Mouse (Mus musculus) heart, postnatal 0 days (tissue): ENCODE measurements around the gene Rnf44. TPM values are rescaled to one million over a fixed set of nuclear protein-coding genes. Genes with fewer than 3 reads are reported as not detected.

Experiments
- ATAC-seq: fragments of 200-750 bp; cut with Nextera tagmentation; 2 replicates; pipeline ENCODE4 v1.8.0; 2017; ENCODE audit warnings: low read depth, moderate number of reproducible peaks, moderate library complexity; ENCODE audit not compliant: insufficient read depth
- DNase-seq: peaks from one replicate; pipeline ENCODE4 v3.0.0-alpha.2; 2016; ENCODE audit warnings: low spot score
- H3K27ac ChIP-seq: fragments of 300-500 bp; sonication (generic); 2 replicates; pipeline ENCODE4 v1.5.1; 2014; ENCODE audit warnings: low read depth, mild to moderate bottlenecking
- H3K27me3 ChIP-seq: fragments of 300-500 bp; sonication (generic); 2 replicates; pipeline ENCODE4 v1.6.1; 2014; ENCODE audit warnings: low read length, mixed read lengths; ENCODE audit not compliant: control insufficient read depth, insufficient read depth
- H3K36me3 ChIP-seq: fragments of 300-500 bp; sonication (generic); replicated peaks from 2 replicates; pipeline ENCODE4 v1.6.1; 2014; ENCODE audit warnings: low read length, mixed read lengths; ENCODE audit not compliant: control insufficient read depth, insufficient read depth
- H3K4me1 ChIP-seq: fragments of 300-500 bp; sonication (generic); 2 replicates; pipeline ENCODE4 v1.6.1; 2014; ENCODE audit warnings: antibody characterized with exemption; ENCODE audit not compliant: control insufficient read depth, insufficient read depth
- H3K4me2 ChIP-seq: fragments of 300-500 bp; sonication (generic); 2 replicates; pipeline ENCODE4 v1.6.1; 2014; ENCODE audit warnings: low read depth, mild to moderate bottlenecking, low read length, moderate library complexity
- H3K4me3 ChIP-seq: fragments of 300-500 bp; sonication (generic); 2 replicates; pipeline ENCODE4 v1.5.1; 2014; ENCODE audit warnings: low read depth, low read length
- H3K9ac ChIP-seq: fragments of 300-500 bp; sonication (generic); replicated peaks from 2 replicates; pipeline ENCODE4 v1.6.1; 2014; ENCODE audit warnings: low read depth, low read length, mixed read lengths
- H3K9me3 ChIP-seq: fragments of 300-500 bp; sonication (generic); replicated peaks from 2 replicates; pipeline ENCODE4 v1.6.1; 2016; ENCODE audit warnings: low read length; ENCODE audit not compliant: control insufficient read depth
- CTCF ChIP-seq: IDR thresholded peaks from 2 replicates; pipeline ENCODE4 v1.5.1; 2016; ENCODE audit warnings: antibody characterized with exemption, control low read depth, low read depth
- EP300 ChIP-seq: IDR thresholded peaks from 2 replicates; pipeline ENCODE4 v1.6.1; 2016; ENCODE audit warnings: antibody characterized with exemption, low read depth
- WGBS: fragments of 180-500 bp; shearing (Covaris S2); extraction: QIAGEN DNeasy Blood & Tissue Kit; methylation state at CpG from one replicate; pipeline ENCODE4 v1.1.7; 2014; 5-methylcytosine and 5-hydroxymethylcytosine counted together
- polyA plus RNA-seq: library from polyadenylated mRNA; unstranded; fragments of >200 nt; fragmentation: Nextera tagmentation; extraction: Ambion mirVana; gene quantifications from 2 replicates; pipeline ENCODE4 v1.2.1, GENCODE M21; 2015
- total RNA-seq: library from RNA; depleted of rRNA; stranded (reverse); fragments of >200 nt; gene quantifications from 2 replicates; pipeline ENCODE4 v1.2.3, GENCODE M21; 2014; ENCODE audit warnings: low replicate concordance

Gene Rnf44
- total and polyA plus RNA-seq, 2 experiments from 2014 or later: 28.3 to 55.1 TPM

DNA sequence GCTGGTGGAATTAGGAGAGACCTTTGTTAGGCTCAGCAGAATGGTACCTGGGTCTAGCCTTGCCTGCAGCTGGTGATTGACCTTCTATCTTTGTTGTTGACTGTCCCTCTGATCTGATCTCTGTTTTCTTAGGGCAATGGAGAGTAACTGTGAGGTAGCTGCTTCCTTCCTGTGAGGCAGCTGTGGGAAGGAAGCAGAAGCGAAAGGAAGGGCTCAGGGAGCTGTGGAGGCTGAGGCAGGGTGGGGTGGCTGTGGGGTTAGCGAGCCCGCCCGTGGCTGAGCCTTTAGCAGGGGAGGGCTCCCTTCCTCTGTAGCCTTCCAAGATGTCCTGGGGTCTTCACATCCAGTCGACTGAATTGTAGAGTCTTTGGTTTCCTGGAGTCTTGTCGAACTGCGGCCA, 8.8 kb upstream of the Rnf44 start:
- no peak overlapping the region for H3K27ac ChIP-seq
- no peak overlapping the region for H3K9ac ChIP-seq
- H3K27me3 ChIP-seq: 0 out of 2 replicates have a peak, but pooled peaks cover 2% of the 10 kb centered on the region
- H3K4me1 ChIP-seq: no peaks in the 10 kb centered on the region
- no peak overlapping the region for H3K4me2 ChIP-seq
- no peaks in the 10 kb centered on the region for H3K36me3 ChIP-seq
- no peaks in the 10 kb centered on the region for H3K9me3 ChIP-seq
- 57% methylated on average over 7 of the region's 7 CpGs for WGBS
- H3K4me3 ChIP-seq: no peak overlapping the region
- no peak for TF ChIP-seq CTCF
- no peak for TF ChIP-seq EP300
- ATAC-seq: no peak
- DNase-seq: no peak

DNA sequence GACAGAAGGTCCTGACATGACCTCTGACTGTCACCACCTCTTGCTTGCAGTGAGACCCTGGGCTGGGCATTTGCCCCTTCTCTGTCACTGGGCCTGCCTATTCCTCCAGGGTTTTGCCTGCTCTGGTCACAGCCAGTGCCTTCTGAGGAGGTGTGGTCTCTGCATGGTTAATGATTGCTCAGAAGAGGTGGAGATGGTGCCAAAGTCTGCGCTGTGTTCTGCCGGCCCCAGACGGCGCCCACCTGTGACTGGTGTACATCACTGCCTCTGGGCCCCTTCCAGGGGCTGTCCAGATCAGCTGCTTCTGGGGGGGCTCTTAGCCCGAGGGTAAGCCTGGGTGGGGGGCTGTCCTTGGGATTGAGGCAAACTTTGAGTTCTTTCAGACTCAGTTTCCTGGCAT, 7.5 kb upstream of the Rnf44 start, which contains the start of gene Cdhr2:
Gene Cdhr2 (plus strand): TSS at position 219 of the 400 bp plus-strand sequence.
- H3K36me3 ChIP-seq: no peaks in the 10 kb centered on the region
- no peak for DNase-seq
- H3K4me2 ChIP-seq: no peak within 1 kb of the TSS
- no peaks in the 10 kb centered on the region for H3K9me3 ChIP-seq
- H3K4me1 ChIP-seq: no peaks in the 10 kb centered on the region
- H3K9ac ChIP-seq: no peak within 1 kb of the TSS
- WGBS: 61% methylated on average over 5 of the region's 5 CpGs
- H3K27me3 ChIP-seq: 0 out of 2 replicates have a peak, but pooled peaks cover 2% of the 10 kb centered on the region
- no peak for TF ChIP-seq CTCF
- TF ChIP-seq EP300: no peak
- ATAC-seq: no peak
- no peak within 1 kb of the TSS for H3K4me3 ChIP-seq
- H3K27ac ChIP-seq: no peak within 1 kb of the TSS

DNA sequence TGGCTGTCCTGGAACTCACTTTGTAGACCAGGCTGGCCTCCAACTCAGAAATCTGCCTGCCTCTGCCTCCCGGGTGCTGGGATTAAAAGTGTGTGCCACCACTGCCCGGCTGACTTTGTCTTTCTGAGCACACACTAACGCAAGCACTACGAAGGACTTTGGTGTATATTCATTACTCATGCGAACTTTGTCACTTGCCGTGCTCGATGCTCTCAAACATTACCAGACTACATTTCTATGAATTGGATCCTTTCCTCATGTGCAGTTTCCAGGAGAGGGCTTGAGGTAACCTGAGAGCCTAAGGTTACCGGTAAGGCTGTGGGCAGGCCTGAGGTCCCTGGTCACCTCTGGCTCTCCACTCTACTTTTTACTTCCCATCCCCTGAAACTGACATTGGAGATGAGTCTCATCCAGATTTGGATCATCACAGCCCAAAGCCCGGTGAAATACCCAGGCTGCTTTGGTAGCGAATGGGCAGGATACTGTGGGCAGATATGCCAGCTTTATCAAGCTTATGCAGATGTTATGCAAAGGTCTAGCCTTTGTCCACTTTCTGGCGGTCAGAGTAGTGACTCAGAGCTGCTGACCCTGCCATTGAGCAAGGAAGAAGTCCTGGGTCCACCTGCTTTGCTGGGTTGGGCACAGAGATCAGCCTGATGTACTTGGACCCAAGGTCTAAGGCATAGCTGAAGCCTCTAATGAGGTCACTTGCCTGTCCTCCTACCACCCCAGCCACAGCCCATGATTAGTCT, 1.9 kb upstream of the Rnf44 start:
- Histone ChIP-seq H3K4me1 (peaks cover 21% of the 10 kb centered on the region), H3K27me3 (no peaks in the 10 kb centered on the region), H3K4me2 (no peak overlapping the region), H3K9ac (no peak overlapping the region), H3K27ac (no peak overlapping the region), H3K4me3 (no peak overlapping the region), H3K36me3 (no peaks in the 10 kb centered on the region), H3K9me3 (no peaks in the 10 kb centered on the region)
- TF ChIP-seq EP300: no peak
- TF ChIP-seq CTCF: no peak
- ATAC-seq (no peak), DNase-seq (no peak)
- WGBS: 83% methylated on average over 11 of the region's 11 CpGs

DNA sequence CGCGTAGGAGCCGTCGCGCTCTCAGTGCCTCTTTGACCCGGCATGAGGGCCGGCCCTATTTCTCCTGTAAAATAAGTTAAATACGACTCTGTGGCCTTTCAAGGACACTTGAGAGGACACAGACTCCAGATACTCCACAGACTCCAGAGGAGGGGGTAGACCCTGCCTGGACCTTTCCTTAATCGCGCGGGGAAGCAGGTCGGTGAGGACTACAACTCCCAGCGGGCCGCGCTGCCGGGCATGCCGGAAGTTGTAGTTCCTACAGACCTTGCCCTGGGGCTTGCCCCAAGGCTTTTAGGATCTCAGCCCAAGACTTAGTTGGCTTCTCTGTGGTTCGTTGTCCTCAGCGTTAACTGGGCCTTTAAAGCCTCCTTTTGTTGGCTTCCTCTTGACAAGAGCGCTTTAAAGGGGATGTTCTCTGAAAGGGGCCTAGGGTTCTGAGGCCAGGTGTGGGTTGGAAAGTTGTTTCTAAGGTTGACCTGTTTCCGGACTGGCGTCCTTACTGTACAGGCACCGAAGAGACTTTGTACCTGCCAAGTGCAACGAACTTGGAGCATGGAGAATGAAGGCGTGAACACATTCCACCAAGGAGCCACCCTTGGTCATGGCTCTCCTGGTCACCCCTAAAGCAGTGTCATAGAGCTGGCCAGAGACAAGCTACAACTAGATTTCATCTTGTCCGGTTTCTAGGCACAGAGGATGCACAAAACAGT, 797 bp upstream of the Rnf44 start:
- TF ChIP-seq EP300 (no peak), CTCF (no peak)
- no peak for DNase-seq
- Histone ChIP-seq H3K4me3 (peak overlapping the region; percentile 74), H3K9me3 (no peaks in the 10 kb centered on the region), H3K4me2 (peak overlapping the region; percentile 56), H3K27me3 (no peaks in the 10 kb centered on the region), H3K27ac (peak overlapping the region; percentile 95), H3K9ac (peak overlapping the region; percentile 52), H3K4me1 (peaks cover 21% of the 10 kb centered on the region), H3K36me3 (no peaks in the 10 kb centered on the region)
- ATAC-seq: peak; percentile 53
- WGBS: 14% methylated on average over 26 of the region's 26 CpGs

DNA sequence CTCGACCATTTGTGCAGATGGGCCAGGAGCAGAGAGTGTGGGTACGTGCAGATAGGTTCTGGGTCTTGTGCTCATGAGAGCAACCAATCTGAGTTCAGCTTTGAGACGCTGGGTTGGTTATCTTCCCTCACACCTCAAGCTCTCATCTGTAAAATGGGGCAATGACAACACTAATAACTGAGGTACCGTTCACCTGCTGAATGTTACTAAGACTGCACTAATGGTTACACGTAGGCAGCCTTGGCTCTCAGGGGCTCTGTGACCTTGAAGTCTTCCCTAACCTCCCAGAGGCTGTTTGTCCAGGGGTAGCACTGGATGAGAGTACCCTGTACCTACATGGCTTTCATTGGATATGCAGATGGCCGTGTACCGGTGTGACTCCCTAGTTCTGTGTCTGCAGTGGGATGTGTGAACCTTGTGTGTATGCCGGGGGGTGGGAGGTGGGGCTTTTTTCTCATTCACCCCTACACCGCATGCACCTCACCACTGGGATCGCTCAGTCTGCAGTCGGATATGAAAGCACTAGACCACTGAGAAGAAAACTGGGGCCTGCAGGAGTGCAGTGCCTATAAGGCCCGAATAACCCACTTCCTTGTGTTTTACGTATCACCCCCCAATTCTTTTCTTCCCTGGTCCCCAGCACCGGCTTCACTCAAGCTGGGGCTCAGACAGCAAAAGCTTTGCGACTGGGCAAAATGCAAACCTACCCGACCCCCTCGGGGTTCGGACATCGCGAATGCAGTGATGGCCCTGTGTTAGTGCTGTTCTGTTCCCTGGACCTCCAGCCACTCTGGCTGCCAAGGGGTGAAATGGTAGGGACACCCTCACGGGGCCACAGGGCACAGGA, 773 bp downstream of the Rnf44 start:
- Histone ChIP-seq H3K4me1 (peaks cover 21% of the 10 kb centered on the region), H3K36me3 (no peaks in the 10 kb centered on the region), H3K27ac (peak overlapping the region; percentile 95), H3K27me3 (no peaks in the 10 kb centered on the region), H3K9me3 (no peaks in the 10 kb centered on the region), H3K4me2 (peak overlapping the region; percentile 82), H3K4me3 (peak overlapping the region; percentile 74), H3K9ac (peak overlapping the region; percentile 85)
- TF ChIP-seq EP300 (no peak), CTCF (no peak)
- 5% methylated on average over 21 of the region's 21 CpGs for WGBS
- DNase-seq: no peak
- no peak for ATAC-seq
